Mouse (Mus musculus) MEL-GATA-1-ER (cell line): ENCODE results near the gene Marc2.

Experiments
- DNase-seq: peaks from one replicate; pipeline ENCODE4 v3.0.0-alpha.2; 2012; ENCODE audit warnings: low read depth; ENCODE audit errors: extremely low read depth

Gene Marc2

DNA sequence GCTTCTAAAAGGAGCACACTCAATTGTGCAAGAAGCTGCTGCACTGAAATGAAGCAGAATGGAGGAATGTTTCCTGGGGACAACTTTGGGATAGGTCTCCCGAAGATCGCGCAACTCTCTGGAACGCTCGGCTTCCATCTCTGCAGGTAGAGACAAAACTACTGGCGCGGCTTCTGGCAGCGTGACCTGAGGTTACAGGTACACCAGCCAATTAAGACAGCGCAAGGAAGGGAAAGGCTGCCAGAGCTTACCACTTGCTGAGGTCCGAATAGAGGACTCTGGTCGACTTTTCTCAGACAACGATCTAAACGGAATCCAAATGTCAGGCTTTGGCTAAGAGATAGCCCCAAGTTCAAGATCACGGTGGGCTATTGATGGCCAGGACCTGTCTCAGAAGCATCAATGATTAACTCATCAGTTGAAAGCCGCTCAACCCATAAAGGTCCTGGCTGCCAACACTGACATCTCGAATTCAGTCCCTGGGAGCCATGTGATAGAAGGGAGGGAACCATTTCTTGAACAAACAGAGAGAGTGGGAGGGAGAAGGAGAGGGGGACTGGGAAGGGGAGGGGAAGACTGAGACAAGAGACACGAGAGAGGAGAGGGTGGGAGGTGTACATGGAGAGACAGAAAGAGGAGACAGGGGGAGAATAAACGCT lies at the start of gene Marc2:
Marc2 (minus strand) TSS at position 360 of the 659 bp plus-strand sequence.
- DNase-seq, result peak; percentile 43

DNA sequence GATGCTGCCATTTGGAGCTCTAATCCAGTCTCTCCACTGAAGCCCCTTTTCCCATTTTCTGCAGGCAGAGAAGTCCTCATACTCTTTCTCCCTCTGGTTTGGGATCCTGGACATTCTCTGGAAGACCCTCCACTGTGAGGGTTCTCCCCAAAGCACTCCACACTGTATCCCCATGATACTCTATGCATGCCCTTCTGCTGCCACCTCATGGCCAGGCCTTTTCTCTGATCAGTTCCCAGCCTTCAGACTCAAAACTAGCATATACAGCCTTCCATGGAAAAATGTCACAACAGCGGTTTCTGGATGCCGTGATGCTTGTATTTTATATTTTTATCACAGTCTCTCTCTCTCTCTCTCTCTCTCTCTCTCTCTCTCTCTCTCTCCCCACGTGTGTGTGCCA lies 45.7 kb upstream of the Marc2 start:
- DNase-seq, result no peak

DNA sequence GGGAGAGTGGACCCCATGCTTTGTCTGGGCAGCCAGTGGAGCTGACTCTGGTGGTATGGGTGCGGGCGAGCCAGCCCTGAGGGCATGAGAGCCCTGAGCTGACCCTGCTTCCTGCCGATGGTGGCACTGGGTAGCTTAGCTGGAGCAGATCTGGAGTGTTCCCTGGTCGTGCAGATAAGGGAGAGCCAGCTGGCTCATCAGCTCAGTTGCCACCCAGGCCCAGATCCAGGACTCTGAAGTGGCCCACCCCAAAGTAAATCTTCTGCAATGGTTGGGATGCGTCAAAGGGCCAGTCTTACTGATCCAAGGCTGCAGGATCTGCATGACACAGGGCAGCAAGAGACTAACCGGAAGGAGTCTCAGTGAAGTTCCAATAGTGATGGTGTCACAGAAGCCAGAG lies 43.2 kb upstream of the Marc2 start:
- DNase-seq, result no peak

DNA sequence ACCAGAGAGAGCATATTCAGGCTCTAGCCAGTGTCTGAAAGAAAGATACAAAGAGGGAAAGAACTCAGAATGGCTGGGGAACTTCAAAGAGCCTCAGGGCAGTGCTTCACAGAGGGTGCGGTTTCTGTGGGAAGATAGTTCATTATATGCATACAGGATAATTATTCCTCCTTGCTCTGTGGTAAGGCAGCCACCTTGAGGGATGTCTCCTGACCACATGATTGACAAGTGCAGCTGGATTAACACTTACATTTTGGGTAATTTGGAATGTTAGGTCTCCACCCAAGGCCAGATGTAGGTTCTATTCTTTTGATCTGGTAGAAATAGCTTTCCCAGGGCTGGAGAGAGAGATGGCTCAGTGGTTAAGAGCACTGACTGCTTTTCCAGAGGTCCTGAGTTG lies 39.9 kb upstream of the Marc2 start:
- no peak for DNase-seq

DNA sequence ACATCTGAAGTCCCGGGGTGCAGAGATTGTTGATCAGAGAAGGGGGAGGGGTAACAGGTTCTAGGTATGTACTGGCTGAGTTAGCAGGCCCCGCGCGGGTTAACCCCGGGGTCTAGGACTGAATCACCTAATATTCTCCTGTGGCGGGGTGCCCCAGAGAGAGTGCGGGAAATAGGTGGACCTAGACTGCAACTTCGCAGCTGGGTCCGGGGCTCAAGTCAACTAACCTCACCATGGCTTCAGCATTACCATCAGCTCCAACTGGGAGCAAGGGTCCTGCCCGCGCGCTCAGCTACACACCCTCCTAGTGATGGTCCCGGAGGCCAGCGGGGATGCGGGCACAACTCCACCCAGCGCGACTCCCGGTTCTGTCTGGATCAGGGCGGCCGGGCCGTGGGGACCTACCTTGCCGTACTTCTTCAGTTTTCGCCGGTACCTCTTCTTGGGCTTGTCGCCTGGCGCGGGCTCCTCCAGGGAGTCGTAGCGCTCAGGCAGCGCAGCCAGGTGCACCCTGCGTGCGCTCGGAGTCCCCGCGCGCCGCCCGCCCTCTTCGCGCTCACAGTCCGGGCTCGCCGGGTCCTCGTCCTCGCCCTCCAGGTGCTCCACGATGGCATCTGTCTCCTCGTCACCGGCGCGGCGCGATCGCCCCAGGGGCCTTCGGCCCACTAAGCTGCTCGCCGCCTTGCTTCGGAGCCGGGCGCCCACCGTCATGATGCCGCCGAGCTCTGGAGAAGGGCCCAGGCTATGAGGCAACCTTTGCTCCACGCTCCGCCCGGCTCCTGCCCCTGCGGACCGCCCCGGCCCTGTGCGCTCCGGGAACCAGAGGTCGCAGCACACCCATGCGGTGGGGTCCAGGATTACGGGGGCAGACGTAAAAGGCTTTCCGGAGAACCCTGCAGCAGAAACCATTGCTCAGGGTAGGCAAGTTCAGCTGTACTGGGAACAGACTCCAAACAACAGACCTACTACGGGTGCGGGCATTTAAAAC lies 36.3 kb upstream of the Marc2 start, which contains the start of gene C130074G19Rik:
C130074G19Rik (minus strand) TSS at position 938 of the 988 bp plus-strand sequence.
- DNase-seq, result no peak

DNA sequence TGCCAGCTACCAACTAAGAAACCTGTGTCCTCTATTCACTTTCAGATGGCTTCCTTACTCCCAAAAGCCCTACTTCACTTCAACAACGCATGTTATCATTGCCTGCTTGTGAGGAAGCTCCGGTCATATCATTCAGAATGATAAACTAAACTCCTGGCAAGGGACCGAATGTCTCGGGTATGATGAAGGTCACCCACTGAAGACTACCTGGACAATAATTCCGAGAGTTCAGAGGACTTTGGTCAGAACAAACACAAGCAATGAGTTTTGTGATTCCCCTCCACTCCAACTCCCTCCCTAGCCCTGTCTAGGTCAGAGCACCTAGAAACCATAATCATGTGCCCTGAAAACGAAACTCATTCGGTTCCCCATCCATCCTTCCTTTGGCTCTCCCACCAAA lies 35.6 kb upstream of the Marc2 start:
- DNase-seq, result no peak

DNA sequence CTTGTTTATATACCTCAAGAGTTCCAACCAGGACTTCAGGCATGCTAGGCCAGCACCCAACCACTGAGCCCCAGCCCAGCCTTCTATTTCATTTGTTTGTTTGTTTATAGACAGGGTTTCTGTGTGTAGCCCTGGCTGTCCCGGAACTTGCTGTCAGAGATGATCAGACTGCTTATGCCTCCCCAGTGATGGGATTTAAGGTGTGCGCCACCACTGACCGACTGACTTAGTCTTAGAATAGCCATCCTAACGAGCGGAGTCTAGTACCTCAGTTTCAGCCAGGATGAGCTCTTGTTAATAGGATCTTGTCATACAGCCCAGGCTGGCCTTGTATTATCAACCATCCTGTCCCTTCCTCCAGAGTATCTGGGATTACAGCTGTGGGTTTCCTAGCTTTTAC lies 35.0 kb upstream of the Marc2 start:
- DNase-seq, result no peak

DNA sequence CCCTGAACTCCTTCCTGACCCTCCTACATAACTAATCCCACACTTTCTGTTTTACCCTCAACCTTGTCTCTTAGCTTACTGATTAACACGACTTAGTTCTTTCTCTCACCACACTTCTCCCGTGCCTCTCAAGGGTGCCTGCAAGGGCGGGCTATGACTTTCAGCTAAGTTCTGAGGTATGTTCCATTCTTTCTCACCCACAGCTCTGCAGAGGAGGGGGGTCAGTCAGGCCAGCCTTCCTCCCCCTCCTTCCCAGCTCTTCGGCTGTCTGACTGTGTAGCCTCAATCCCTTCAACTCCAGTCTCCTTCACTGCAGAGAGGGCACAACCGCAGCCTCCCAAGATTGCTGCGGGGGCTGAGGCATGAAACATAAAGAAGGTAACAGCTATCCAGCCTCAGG lies 32.6 kb upstream of the Marc2 start:
- DNase-seq, result no peak

DNA sequence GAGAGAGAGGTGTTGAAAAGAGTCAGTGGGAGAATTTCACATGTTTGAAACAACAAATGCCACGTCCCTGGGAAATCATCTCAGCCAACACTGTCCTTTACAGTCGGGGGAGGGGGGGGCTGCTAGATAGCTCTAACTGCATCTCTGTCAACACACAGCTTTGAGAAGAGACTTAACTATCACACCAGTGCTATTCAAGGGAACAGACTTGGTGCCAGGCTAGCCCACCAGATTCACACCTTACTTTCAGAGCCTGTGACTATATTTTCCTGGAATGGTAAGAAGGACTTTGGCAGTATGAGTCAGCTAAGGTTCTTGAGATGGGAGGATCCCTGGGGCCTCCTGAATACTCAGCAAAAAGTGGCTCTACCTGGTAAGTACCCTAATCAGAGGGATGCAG lies 31.1 kb upstream of the Marc2 start:
- DNase-seq, result no peak

DNA sequence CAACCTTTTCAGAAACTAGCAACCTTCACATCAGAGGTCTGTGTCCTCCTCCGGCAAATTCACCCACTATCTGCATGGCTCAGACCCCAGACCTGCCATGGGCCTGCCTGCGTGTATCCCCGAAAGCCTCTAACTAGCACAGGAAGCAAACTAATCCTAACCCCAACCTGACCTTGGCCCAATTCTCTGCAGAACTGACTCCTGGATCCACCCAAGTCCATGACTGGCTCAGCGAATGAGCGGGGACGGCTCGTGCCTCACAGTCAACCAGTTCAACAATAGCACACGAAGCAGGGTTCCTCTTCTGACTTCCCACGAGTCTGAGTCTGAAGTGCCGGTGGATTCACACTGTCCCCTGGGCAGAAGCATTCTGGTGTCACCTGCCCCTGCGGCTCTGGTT lies 27.7 kb upstream of the Marc2 start:
- no peak for DNase-seq

DNA sequence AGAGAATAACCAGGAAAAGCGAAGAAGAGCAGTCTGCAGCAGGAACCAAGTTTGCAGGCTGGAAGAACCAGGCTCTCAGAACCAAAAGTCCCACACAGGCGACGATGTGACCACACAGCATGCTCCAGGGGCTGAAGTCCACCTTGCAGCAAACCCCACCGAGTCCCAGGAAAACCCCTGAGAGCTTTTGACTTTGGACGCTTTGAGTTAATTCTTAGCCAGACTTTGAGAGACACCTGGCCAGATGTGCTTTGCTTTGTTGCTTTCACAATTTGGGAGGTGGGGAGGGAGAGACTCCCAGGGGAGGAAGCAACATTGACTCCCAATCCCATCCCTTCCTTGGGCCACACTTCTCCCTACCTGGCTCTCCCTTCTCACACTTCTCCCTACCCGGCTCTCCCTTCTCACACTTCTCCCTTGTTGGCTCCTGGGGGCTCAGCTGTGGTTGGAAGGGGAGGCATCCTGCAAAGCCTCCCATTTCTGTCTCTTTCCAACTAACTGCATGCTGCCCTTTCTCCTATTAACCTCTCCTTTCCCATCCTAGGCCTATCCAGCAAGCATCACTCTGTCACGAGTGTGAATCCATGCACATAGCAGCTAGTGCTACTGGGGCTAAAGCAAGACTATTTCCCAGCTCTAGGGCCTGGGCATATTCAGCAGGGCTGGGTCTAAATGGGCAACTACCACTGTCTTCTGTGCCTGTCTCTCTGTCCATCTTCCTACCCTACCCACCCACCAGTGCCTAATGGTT lies 26.0 kb upstream of the Marc2 start:
- no peak for DNase-seq

DNA sequence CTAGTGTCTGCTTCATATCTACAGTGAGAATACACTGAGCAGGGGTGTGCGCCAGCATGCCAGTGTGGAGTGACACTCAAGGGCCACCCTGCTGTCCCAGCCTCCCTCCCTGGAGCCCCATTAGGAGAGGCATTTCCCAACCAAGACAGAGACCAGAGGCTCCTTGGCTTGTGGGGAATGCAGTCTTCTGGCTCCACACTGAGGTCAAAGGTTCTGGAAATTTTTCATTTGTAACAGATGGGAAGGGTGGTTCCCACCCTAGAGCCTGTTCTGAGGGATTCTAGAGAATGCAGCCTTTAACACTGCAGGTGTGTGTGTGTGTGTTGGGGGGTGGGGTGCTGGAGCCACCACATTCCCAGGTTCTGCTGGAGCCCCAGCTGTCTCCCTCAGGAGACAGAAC lies 25.3 kb upstream of the Marc2 start:
- DNase-seq, result no peak

DNA sequence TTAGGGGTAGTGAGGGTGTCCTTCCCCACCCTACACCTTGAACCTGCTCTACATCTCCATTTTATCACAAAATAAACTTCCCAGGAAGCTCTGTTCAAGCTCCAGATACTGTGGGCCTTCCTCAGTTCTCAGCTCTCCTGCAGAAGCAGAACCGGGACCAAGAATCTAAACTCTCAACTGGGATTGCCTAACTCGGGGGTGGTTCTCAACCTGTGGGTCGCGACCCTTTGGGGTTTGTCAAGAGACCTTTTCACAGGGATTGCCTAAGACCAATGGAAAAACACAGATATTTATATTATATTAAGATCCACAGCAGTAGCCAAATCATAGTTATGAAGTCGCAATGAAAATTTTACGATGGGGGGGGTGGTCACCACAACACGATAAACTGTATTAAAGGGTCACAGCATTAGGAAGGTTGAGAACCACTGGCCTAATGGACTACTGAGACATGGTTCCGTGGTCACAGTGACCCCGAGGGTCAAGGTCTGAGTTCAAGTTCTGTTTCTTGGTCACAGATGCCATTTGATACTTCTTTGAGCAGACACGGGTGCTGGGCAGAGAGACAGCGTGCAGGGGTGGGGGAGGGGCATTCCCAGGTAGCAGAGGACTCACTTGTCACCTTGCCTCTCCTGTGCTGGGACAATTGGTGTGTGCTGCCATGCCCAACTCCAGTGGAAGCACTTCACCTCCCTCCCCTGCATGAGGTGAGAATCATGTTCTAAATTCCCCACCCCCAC lies 24.6 kb upstream of the Marc2 start:
- no peak for DNase-seq

DNA sequence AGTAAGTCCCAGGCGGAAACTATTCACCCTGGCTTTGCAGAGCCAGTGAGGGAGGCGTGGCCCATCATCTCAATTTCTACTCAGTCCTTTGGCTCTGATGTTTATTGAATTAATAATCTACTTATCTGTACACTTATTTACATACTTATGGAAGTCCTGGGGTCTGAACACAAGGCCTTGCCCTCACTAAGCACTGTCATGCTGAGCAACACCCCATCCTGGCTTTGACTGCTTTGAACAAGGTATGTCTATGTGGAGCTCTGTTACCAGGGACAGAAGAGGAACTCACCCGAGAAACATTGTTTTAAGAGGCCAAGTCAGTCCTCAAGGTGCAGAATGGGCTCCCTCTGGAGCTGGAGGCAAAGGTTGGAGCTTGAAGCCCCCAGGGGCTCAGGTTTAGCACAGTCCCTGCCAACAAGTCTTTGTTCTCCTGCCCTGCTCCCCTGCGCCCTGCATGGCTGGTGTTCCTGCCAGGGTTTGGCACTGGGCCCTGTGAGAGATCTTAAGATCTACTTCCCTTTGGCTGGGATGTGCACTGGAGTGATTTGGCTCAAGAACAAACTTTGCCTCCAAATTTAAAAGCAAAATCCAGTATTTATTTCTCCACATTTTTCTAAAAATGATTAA lies 23.8 kb upstream of the Marc2 start:
- DNase-seq, result no peak

DNA sequence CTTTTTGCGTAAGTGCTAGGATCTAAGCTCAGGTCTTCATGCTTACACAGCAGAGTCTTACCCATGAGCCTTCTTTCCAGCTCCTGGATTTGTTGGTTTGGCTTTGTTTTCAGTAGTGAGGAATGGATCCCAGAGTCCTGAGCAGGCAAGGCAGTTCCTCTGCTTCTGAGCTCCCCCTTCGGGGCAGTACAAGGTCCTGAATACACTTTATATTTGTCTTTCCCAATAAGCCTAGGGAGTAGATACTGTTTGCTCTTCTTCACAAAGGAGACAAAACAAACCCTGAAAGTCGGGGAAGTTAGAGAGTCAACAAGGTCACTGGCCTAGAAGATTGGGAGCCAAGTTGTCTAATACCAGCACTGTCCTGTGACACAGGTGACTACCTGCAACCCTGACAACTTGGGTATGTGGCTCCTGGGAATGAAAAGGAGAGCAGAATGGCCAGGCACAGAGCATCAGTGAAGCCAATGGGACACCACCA lies 21.4 kb upstream of the Marc2 start:
- DNase-seq, result no peak

DNA sequence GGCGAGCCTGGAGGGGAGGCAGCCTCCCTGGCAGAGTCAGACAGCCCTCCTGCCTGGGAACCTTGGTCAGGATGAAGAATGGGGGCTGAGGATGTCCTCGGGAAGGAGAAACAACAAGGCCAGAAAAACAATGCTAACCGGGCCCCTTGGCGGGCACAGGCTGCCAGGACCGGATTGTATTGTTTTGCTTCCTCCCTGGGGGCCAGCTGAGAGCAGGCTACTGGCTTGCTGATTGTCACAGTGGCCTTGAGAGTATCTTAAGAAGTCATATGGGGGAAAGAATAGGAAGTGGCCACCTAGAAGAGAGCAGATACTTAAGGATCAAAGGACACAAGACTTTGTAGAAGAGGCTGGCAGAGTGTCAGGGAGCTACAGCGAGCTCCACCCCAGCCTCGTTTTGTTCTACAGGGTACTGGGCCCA lies 18.1 kb upstream of the Marc2 start:
- no peak for DNase-seq

DNA sequence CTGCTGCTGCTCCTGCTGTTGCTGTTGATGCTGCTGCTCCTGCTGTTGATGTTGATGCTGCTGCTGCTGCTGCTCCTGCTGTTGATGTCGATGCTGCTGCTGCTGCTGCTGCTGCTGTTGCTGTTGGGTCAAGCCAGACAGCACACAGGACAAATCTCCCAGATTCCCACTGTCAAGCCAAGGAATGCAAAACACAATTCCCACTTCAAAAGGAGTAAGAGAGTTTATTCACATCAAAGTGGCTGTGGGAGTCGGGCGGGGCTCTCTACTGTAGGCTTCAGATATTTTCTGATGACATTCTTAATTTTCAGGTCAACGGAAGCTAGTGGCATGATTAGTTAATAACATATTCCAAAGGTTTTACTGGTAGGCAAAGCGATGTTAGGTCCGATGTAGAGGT lies 16.4 kb upstream of the Marc2 start:
- DNase-seq, result no peak

DNA sequence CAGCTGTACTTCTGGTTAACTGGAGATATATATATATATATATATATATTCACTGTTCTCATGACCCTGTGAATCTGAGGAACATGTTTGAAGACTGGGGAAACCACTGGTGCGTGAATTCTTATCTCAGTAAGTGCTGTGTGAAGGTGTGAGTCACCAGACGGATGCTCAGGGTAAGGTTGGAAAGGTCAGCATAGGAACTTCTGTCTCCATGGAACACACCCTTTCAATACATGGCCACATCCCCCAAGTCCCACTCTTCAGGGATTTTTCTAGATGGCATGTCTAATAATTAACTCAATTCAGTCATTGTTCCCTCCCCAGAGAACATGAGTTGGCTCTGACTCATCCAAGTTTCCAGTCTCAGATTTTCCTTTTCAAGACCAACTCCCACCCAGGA lies 15.3 kb upstream of the Marc2 start:
- DNase-seq, result no peak

DNA sequence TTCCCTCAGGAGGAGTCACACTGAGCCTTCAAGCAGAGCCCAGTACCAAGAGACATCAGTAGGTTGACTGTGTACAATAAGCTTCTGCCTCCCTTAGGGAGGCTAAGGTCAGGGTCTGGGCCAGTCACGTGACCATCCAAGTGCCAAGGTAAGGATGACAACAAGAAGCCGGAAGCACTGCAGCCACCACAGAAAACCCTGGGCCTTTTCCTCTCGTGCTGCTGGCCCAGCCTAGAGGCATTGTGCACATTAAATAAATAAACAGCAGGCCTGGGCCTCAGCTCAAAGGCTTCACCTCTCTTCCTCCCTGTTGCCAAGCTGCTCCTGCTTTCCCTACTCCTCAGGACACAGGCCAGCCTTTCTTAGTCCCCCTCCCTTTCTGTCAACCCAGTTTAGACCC lies 14.0 kb upstream of the Marc2 start:
- no peak for DNase-seq

DNA sequence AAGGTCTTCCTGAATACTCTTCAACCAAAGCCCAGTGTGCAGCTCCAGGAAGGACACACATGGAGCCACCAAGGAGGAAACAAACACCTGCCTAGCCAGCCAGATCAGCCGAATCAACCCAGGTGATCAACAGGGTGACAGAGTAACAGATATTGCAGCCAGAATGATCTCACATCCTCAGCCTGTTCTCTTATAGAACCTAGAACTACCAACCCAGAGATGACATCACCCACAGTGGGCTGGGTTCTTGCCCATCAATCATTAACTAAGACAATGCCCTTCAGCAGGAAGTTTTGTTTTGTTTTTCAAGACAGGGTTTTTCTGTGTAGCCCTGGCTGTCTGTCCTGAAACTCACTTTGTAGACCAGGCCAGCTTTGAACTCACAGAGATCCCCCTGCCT lies 12.0 kb upstream of the Marc2 start:
- DNase-seq, result no peak

DNA sequence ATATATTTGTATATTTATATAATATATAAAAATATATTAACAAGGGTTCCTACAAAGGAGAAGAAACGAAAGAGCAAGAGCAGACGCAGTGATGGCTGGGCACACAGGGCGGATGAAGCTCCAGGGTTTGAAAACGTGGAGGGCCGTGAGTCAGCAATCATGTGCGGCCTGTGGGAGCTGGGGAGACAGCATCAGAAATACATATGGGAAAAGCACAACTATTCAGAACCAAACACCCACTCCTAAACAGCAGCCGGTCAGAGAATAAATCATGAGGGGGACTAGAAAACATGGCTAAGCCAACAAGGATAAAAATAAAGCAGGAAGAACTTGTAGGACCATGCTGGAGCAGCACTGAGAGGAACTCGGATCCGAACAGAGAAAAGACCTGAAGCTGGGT lies 11.0 kb upstream of the Marc2 start:
- DNase-seq, result no peak
